Mouse (Mus musculus): ENCODE results near the gene Tmem132b. TPM values are rescaled to one million over a fixed set of nuclear protein-coding genes. Genes with fewer than 3 reads are reported as not detected.

Tmem132b gene
- total RNA-seq, 2 experiments from 2014 or later, result not detected

- intact Hi-C loops (cut with DNase I), result no loop called here
- no peak for DNase-seq (ENCODE audit: low spot score)
Measured at GRCm38 (mm10) chr5:125565725-125566124, 34.2 kb downstream of the Tmem132b start.

DNA sequence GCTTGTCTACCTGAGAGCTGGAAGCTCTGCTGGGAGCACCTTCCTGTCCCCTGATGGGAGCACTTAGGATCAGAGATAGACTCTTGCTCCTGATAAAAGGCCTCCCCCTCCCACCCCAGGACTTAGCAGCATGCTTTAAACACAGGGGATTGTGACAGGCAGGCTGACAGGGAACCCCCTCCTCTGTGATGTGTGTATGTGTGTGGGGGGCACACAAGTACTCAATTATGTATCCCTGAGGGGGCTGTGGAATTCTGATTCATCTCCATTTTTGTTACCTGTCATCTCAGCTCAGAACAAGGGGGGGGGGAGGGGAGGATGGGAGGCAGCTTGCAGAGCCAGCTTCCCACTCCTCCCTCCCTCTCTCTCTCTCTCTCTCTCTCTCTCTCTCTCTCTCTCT is 36.9 kb downstream of the Tmem132b start:
- intact Hi-C loops (cut with DNase I), result no loop called here
- no peak for DNase-seq (ENCODE audit: low spot score)

DNA sequence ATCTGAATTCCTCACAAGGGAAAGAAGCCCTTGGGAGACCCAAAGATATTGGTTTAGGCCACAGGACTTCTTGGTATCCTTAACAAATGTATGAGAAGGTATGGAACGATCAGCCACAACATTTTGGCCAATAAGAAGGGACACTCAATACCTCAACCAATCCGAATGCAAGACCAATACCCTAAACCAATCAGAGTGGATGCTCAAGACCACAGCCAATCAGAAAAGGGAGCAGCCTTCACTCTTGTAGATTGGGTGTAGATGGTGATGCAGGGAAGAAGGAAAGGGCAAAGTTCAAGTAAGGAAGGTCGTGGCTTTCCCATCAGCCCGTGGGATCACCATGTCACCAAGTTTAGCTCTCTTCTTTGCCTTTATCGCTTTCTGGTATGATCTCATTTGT is 40.4 kb downstream of the Tmem132b start:
- no peak for DNase-seq (ENCODE audit: low spot score)
- intact Hi-C loops (cut with DNase I), result no loop called here

GRCm38 (mm10) chr5:125574886-125575285 is 43.3 kb downstream of the Tmem132b start:
- DNase-seq (ENCODE audit: low spot score), result no peak
- intact Hi-C loops (cut with DNase I), result no loop called here

- intact Hi-C loops (cut with DNase I), result no loop called here
Measured at GRCm38 (mm10) chr5:125575866-125576265, 44.3 kb downstream of the Tmem132b start.

DNA sequence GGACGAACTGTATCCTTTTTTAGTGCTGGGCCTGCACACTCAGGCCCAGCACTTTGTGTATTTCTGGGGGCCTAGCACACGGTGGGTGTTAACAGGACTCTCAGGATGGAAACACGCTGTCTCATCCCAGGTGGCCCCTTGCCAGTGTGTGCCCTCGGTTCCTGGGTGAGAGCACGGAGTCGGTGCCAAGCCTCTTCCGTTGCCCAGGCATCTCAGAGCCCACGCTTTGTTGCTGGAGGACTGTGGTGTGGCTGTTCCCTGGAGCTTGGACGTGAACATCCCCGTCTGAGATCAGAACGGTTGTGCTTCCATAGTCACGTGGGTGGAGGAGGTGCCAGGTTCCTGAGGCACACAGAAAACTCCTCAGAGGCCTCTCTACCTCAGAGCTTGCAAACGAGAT is 47.1 kb downstream of the Tmem132b start:
- DNase-seq (ENCODE audit: low spot score), result no peak
- intact Hi-C loops (cut with DNase I), result no loop called here

More at GRCm38 (mm10) chr5:125575866-125576265, 44.3 kb downstream of the Tmem132b start:
- no peak for DNase-seq (ENCODE audit: low spot score)

GRCm38 (mm10) chr5:125579153-125579552 is 47.6 kb downstream of the Tmem132b start:
- DNase-seq (ENCODE audit: low spot score), result no peak

GRCm38 (mm10) chr5:125583298-125583697 is 51.7 kb downstream of the Tmem132b start:
- no peak for DNase-seq (ENCODE audit: low spot score)
- intact Hi-C loops (cut with DNase I), result no loop called here

More at GRCm38 (mm10) chr5:125579153-125579552, 47.6 kb downstream of the Tmem132b start:
- intact Hi-C loops (cut with DNase I), result no loop called here

DNA sequence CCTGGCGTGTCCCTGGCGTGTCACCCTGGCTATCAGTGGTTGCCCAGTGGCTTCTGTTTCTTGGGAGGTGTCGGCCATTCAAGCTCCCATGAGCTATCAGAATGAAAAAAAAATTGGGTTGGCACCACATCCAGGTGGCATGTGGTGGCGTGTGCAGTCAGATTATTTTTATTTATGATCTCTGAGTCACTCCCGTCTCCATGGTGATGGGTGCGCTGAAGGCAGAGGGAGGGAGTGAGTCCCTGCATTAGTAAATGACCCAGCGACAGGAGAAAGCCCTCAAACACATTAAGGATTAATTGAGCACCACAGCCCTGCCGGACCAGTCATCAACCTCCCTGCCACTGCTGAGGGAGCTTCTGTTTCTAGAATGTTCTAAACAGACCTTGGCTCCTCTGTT is 52.3 kb downstream of the Tmem132b start:
- no peak for DNase-seq (ENCODE audit: low spot score)
- intact Hi-C loops (cut with DNase I), result no loop called here

DNA sequence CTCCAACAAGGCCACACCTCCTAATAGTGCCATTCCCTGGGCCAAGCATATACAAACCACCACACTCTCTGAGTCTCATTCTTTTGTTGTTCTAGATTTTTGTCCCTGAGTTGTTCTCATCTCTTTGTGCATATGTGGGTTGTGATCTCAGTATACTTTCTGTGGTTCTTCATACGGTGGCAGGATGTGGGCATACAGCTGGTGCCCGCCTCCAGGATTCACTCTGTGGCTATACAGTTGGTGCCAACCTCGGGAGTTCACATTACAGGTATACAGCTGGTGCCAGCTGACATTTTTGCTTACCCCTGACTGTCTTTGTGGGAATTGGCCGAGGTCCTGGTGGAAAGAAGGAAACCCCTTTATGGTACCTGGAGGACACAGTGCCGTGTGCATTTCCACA is 53.6 kb downstream of the Tmem132b start:
- intact Hi-C loops (cut with DNase I), result no loop called here

GRCm38 (mm10) chr5:125588203-125588602 is 56.6 kb downstream of the Tmem132b start:
- intact Hi-C loops (cut with DNase I), result no loop called here
- DNase-seq (ENCODE audit: low spot score), result no peak

More for the DNA sequence above, 53.6 kb downstream of the Tmem132b start:
- no peak for DNase-seq (ENCODE audit: low spot score)

- DNase-seq (ENCODE audit: low spot score), result peak; percentile 2
- intact Hi-C loops (cut with DNase I), result no loop called here
Measured at GRCm38 (mm10) chr5:125588876-125589667, 57.5 kb downstream of the Tmem132b start.

GRCm38 (mm10) chr5:125598056-125598455 is 66.5 kb downstream of the Tmem132b start:
- no peak for DNase-seq (ENCODE audit: low spot score)
- intact Hi-C loops (cut with DNase I), result no loop called here

DNA sequence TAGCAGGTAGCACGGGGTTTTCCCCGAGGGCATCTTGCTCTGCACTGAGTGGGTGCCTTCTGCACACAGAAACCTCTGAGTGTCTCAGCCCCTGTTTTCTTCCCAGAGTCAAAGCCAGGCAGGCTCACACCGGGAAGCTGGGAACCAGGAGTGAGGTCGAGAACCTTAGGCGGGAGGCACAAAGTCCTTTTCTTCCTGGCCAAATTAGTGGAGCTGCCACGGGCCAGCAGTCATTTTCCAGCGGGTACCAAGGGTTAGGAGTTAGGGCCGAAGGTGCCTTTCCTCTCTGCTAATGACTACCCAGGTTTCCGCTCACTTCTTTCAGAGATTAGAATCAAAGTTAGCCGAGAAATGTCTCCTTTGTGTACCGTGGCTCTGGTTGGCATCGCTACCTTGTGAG is 75.6 kb downstream of the Tmem132b start:
- no peak for DNase-seq (ENCODE audit: low spot score)
- intact Hi-C loops (cut with DNase I), result no loop called here

DNA sequence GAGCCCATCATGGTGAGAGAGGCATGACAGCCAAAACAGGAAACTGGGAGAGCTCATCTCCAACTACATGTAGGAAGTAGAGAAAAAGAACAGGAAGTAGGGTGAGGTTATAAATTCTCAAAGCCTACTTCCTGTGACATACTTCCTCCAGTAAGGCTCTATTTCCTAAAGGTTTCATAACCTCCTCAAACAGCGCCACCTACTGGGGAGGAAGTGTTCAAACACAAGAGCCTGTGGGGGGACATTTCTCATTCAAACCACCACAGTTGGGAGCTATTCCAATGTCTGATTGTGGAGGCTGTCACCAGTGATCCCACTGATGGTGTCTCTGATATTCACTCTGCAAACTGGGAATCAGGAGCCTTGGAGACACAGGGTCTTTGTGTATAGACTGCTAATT is 78.4 kb downstream of the Tmem132b start:
- DNase-seq (ENCODE audit: low spot score), result no peak
- intact Hi-C loops (cut with DNase I), result no loop called here

DNA sequence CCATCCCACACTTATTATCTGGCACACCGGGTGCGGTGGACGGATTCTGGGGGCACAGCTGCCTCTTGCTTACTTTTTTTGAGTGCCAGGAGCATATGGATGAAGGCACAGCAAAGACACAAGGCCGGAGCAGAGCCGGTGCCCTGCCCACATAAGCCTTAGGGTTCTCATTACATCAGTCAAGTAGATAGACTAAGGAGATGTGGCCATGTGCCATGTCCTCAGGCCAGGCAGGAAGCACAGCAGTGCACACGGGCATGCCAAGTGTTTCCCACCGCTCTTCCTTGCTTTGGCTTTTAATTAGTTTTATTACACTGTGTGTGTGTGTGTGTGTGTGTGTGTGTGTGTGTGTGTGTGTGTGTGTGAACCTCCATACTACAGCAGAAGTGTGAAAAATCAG is 80.9 kb downstream of the Tmem132b start:
- intact Hi-C loops (cut with DNase I), result no loop called here
- no peak for DNase-seq (ENCODE audit: low spot score)

GRCm38 (mm10) chr5:125613136-125613535 is 81.6 kb downstream of the Tmem132b start:
- intact Hi-C loops (cut with DNase I), result no loop called here
- no peak for DNase-seq (ENCODE audit: low spot score)

GRCm38 (mm10) chr5:125614348-125614747 is 82.8 kb downstream of the Tmem132b start:
- intact Hi-C loops (cut with DNase I), result no loop called here

DNA sequence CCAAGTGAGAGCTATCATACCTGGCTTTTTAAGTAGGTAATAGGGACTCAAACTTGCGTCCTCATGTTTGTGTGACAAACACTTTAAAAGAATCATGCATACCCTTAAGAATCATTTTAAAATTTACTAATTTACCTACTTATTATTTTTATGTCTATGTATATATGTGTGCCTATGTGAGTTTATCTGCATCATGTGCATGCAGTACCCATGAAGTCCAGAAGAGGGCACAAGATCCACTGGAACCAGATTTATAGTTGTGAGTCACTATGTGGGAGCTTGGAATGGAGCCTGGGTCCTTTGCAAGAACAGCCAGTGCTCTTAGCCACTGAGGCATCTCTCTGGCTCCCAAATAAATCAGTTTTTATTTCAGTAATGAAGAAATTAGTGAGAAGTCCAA is 85.5 kb downstream of the Tmem132b start:
- no peak for DNase-seq (ENCODE audit: low spot score)

More at GRCm38 (mm10) chr5:125614348-125614747, 82.8 kb downstream of the Tmem132b start:
- DNase-seq (ENCODE audit: low spot score), result no peak

DNA sequence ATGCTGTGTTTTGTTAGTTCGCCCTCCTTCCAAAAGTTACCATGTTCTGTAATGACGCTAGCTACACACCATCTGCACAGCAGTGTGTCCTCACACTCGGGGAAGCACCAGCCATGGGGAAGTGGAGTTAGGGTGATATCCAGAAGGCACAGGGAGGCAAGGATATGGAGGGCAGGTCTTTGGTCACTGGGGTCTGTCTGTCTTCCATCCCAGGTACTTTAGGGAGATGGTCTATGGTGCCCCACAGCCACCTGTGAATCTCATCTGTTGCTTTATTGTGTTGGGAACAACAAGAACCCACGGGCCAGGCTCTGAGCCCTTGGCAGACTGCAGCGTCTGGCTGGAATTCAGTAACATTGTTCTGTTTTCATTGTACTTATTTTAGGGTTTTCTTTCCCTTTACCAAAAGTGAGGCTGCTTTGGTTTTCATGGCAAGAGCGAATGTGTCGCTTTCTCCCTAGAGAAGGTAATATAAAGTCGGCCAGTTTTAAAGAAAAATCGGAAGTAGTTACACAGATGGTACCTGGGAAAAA is 96.3 kb downstream of the Tmem132b start:
- intact Hi-C loops (cut with DNase I), result no loop called here
- no peak for DNase-seq (ENCODE audit: low spot score)

More for the DNA sequence above, 85.5 kb downstream of the Tmem132b start:
- intact Hi-C loops (cut with DNase I), result no loop called here

GRCm38 (mm10) chr5:125634666-125635065 is 103.1 kb downstream of the Tmem132b start:
- intact Hi-C loops (cut with DNase I), result no loop called here
- no peak for DNase-seq (ENCODE audit: low spot score)

DNA sequence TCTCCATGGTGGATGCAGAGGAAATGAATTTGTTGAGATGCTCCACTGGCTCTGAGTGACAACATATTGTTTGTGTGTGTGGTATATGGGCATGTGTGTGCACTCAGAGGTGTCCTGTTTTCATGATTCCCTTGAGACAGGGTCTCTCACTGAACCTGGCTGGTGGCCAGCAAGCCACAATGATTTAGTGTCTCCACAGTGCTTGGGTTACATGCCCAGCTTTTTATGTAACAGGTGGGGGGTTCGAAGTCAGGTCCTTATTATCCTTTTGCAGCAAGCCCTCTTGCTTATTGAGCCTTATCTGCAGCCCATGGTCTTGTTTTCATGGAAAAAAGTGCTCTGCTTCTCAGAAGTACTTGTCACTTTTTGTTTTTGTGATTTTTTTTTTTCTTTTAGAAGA is 109.4 kb downstream of the Tmem132b start:
- intact Hi-C loops (cut with DNase I), result no loop called here
- no peak for DNase-seq (ENCODE audit: low spot score)

Measured in heart, postnatal 25 days (tissue).